Mouse (Mus musculus): ENCODE results near the gene Lsamp. TPM values are rescaled to one million over a fixed set of nuclear protein-coding genes. Genes with fewer than 3 reads are reported as not detected.

The Lsamp gene
- total RNA-seq, 2 experiments from 2014 or later = 0.56 to 1.2 TPM

GRCm38 (mm10) chr16:40948013-40948412 lies 963.9 kb downstream of the Lsamp start:
- no peak for DNase-seq

- no peak for DNase-seq
Measured at GRCm38 (mm10) chr16:40959211-40959610, 975.0 kb downstream of the Lsamp start.

- DNase-seq = no peak
Measured at GRCm38 (mm10) chr16:40960586-40960985, 976.4 kb downstream of the Lsamp start.

- DNase-seq = peak; percentile 36
Measured at GRCm38 (mm10) chr16:40968088-40968860, 984.1 kb downstream of the Lsamp start.

GRCm38 (mm10) chr16:40971382-40971781 lies 987.2 kb downstream of the Lsamp start:
- no peak for DNase-seq

- DNase-seq = no peak
Measured at GRCm38 (mm10) chr16:40974084-40974483, 989.9 kb downstream of the Lsamp start.

GRCm38 (mm10) chr16:40983026-40983425 lies 998.9 kb downstream of the Lsamp start:
- DNase-seq = no peak

GRCm38 (mm10) chr16:41007569-41007968 lies 1023.4 kb downstream of the Lsamp start:
- DNase-seq = no peak

GRCm38 (mm10) chr16:41034746-41035145 lies 1050.6 kb downstream of the Lsamp start:
- no peak for DNase-seq

- DNase-seq = no peak
Measured at GRCm38 (mm10) chr16:41041686-41042085, 1057.5 kb downstream of the Lsamp start.

GRCm38 (mm10) chr16:41063270-41063857 lies 1079.2 kb downstream of the Lsamp start:
- no peak for DNase-seq

GRCm38 (mm10) chr16:41073470-41073869 lies 1089.3 kb downstream of the Lsamp start:
- DNase-seq = no peak

GRCm38 (mm10) chr16:41088648-41089047 lies 1104.5 kb downstream of the Lsamp start:
- DNase-seq = no peak

- DNase-seq = no peak
Measured at GRCm38 (mm10) chr16:41090092-41090491, 1105.9 kb downstream of the Lsamp start.

GRCm38 (mm10) chr16:41091259-41091658 lies 1107.1 kb downstream of the Lsamp start:
- DNase-seq = no peak

GRCm38 (mm10) chr16:41102805-41103204 lies 1118.6 kb downstream of the Lsamp start:
- DNase-seq = no peak

GRCm38 (mm10) chr16:41124361-41124760 lies 1140.2 kb downstream of the Lsamp start:
- no peak for DNase-seq

- DNase-seq = no peak
Measured at GRCm38 (mm10) chr16:41125051-41125450, 1140.9 kb downstream of the Lsamp start.

GRCm38 (mm10) chr16:41131053-41131452 lies 1146.9 kb downstream of the Lsamp start:
- no peak for DNase-seq

- no peak for DNase-seq
Measured at GRCm38 (mm10) chr16:41172839-41173238, 1188.7 kb downstream of the Lsamp start.

GRCm38 (mm10) chr16:41179557-41179956 lies 1195.4 kb downstream of the Lsamp start:
- no peak for DNase-seq

GRCm38 (mm10) chr16:41180867-41181266 lies 1196.7 kb downstream of the Lsamp start:
- DNase-seq = no peak

- DNase-seq = no peak
Measured at GRCm38 (mm10) chr16:41210055-41210454, 1225.9 kb downstream of the Lsamp start.

- DNase-seq = no peak
Measured at GRCm38 (mm10) chr16:41235829-41236228, 1251.7 kb downstream of the Lsamp start.

All from gastrocnemius, postnatal 25 days (tissue).